Mouse (Mus musculus) heart, postnatal 10 days (tissue): ENCODE measurements around the gene Golt1b. TPM values are rescaled to one million over a fixed set of nuclear protein-coding genes. Genes with fewer than 3 reads are reported as not detected.
"Not testable (repeated sequence)": the region's sequence is repeated elsewhere in the genome, so short reads cannot be mapped to it uniquely, and the experiment has no call there.

Experiments
- DNase-seq, 2 experiments: peaks; one replicate each; pipeline ENCODE4 v3.0.0; 2021
- intact Hi-C: fragments of 180-260 bp; cut with DNase I; formaldehyde crosslinking; loops from one replicate; pipeline ENCODE4 v1.15.1; 2025
- total RNA-seq, 2 experiments: library from RNA; stranded (reverse); gene quantifications; 2 replicates each; pipeline ENCODE4 v1.2.3; 2021

Golt1b gene
- 10 to 100 TPM; 22.2 to 25.1 TPM for total RNA-seq

- intact Hi-C loops = loop anchor here (5.0 to 10.0 kb wide), 3 partner anchors 40 to 368 kb away; partner anchors contain the start of genes Cmas and Pyroxd1
- peak; percentile 99 for DNase-seq
Measured at GRCm38 (mm10) chr6:142387011-142387754, at the start of gene Golt1b, which contains the start of gene Recql. TSS of gene Golt1b (plus strand) at chr6:142387221. TSS of gene Recql (minus strand) at chr6:142387087.

DNA sequence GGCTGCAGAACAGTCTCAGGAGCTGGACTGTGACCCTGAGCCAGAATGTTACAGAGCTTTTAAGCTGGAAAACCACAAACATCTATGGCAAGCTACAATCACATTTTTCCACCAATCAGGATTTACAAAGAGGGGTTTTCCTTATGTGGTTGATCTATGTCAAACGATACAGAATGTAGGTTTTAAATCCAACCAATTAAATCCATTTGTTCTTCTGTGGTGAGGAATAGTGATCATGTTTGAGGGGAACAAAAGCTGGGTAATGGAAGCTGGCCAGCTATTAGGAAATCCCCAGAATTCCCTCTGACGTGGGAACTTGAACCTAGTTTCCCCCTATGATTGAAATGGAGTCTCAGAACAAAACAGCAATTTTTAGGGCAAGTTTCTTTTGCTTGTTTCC, 48.1 kb upstream of the Golt1b start:
- DNase-seq = no peak
- intact Hi-C loops = no loop called here

- intact Hi-C loops = no loop called here
- no peak for DNase-seq
Measured at GRCm38 (mm10) chr6:142339576-142339975, 47.4 kb upstream of the Golt1b start.

GRCm38 (mm10) chr6:142343561-142343960, 43.5 kb upstream of the Golt1b start:
- intact Hi-C loops = loop anchor here (10.0 kb wide), 1 partner anchor 859 kb away; no protein-coding TSS in a partner anchor
- peak; percentile 14 to 52 for DNase-seq

- peak; percentile 88 to 89 for DNase-seq
- intact Hi-C loops = loop anchor here (5.0 to 10.0 kb wide), 2 partner anchors 42 to 861 kb away; partner anchors contain the start of genes Golt1b and Recql
Measured at GRCm38 (mm10) chr6:142345440-142346038, 41.5 kb upstream of the Golt1b start, which contains the start of gene Pyroxd1. TSS of gene Pyroxd1 (plus strand) at chr6:142345654.

GRCm38 (mm10) chr6:142346181-142347110, 40.6 kb upstream of the Golt1b start:
- DNase-seq = no peak
- intact Hi-C loops = loop anchor here (5.0 to 10.0 kb wide), 2 partner anchors 41 to 862 kb away; partner anchors contain the start of genes Golt1b and Recql

DNA sequence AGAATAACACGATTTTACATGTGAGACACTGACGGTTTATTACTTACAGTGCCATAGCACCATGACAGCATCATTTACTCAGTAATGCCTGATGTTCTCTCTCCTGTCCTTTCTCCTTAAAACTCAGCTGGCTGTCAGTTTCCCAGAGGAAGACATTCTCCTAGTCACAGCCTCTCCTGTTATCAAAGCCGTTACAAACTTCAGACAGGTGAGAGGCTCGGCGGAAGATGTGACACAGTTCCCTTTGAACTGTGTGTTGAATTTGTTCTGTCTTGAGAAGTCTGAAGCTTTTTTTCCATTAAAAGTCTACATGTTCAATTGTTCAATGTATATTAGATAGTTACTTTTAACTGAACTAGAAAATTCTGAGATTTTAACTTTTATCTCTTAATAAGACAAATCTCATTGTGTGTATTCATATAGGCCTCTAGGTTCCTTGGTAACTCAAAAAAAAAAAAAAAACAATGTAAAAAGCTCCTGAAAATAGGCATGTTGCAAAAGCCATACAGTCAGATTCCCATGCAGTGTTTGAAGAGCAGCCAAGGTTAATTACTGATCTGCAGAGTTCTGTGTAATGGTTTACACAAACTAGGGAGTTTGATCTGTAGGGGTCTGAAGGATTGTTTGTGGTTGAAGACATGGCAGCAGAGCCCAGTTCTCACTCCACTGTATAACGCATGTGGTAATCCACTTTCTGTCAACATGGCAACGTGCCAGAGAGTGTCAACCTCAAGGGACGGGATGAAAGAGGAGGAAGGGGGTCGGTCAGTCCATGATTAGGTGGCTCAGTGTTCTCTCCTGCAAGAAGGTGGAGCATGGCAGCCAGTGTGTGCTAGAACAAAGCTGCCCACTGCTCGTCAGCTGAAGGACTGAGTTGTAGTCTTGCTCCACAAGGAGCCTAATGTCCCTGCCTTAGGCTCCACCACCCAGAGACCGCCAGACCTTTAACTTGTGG, 39.3 kb upstream of the Golt1b start:
- intact Hi-C loops = loop anchor here (5.0 to 10.0 kb wide), 2 partner anchors 40 to 863 kb away; partner anchors contain the start of genes Golt1b and Recql
- no peak for DNase-seq

GRCm38 (mm10) chr6:142352099-142352498, 34.9 kb upstream of the Golt1b start:
- DNase-seq, intact Hi-C loops: not testable (repeated sequence)

DNA sequence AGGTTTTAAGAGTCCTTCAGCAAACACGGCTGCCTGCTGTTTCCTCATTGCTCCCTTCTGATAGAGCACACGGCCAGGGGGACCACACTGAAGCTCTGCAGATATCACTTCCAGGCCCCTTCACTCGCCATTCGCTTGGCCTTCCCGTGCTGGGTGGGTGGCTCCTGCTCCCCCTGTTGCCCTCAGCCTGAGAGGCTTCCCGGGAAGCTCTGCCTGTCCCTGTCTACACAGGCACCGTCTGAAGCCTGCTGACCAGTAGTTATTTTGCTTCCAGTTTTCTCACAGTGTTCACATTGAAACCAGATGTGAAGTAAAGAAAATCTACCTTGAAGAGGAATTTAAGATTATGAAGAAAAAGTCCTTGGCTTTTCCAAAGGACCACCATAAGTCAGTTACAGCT, 29.9 kb upstream of the Golt1b start:
- no peak for DNase-seq
- intact Hi-C loops = no loop called here

DNA sequence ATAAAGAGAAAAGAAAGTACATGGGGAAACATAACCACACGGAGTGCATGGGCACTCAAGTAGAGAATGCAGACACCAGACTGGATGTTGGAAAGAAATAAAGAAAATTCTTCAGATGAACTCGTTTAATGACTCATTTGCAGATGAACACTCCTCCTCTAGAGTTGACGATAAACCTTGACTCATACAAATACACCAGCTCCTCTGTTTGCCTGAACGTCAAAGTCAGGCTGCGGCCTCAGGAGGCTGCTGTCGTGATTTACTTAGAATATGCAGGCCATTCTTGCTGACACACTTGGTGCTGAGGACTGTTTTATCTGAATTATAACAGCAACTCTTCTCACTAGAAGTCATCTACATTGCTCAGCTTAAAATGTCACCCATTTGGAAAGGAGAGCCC, 25.0 kb upstream of the Golt1b start:
- intact Hi-C loops = loop anchor here (5.0 kb wide), 1 partner anchor 155 kb away; no protein-coding TSS in a partner anchor
- no peak for DNase-seq

GRCm38 (mm10) chr6:142363019-142363576, 23.9 kb upstream of the Golt1b start:
- DNase-seq = peak in 1 of 2 experiments; percentile 29
- intact Hi-C loops = loop anchor here (5.0 kb wide), 1 partner anchor 154 kb away; no protein-coding TSS in a partner anchor

DNA sequence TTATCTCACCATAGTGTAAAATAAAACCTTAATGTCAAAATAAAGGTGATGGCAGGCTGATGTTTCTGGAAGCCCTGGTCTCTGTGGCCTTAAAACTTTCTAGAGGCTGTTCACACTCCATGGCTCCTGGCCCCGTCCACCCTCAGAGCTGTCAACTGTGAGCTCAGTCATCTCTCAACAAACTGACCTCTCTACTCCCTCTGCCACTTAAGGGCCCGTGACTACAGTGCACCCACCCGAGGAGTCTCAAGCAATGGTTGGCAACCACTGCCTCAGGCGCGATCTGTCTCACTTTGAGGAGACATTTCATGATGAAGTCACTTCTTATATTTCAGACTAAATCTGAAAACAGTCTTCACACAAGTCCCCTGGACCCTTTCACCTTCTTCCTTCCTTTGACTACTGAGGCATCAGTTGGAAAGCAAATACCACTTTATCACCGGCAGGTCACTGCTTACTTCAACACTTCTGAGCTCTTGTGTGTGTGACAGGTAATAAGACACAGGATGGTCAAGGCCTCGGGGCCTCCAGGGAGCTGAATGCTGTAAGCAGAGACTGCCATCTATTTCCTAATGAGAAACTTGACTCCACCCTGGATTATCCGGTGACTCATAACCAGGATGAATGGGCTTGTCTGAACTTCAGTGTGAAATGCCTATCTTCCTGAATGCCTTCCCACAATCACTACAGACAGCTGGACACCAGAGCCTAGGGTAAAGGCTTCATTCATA, 21.1 kb upstream of the Golt1b start:
- intact Hi-C loops = no loop called here
- DNase-seq = no peak

DNA sequence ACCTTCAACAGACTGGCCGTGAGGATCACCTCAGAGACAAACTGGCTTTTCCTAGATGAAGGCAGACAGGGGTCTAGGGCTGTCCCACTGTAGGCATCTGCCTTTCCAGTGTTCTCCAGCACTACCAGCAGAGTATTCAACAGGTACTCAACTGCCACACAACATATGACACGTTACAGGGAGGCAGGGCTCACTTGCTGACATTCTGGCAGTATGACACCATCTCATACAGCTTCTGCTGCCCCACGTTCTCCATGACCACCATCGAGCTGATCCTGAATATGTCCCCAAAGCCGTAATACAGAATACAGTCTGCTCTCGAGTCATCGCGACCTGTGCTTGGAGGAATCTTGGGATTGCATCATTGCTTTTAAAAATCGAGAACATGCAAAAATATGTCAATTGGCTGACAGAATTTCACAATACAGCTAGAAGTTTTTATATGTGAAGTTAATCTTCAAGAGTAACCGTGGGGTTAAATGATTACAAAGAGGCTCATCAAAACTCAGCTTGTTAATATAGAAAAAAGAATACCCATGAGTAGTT, 20.5 kb upstream of the Golt1b start:
- intact Hi-C loops = no loop called here
- DNase-seq = no peak

GRCm38 (mm10) chr6:142367565-142367964, 19.5 kb upstream of the Golt1b start:
- intact Hi-C loops = no loop called here
- DNase-seq = no peak

GRCm38 (mm10) chr6:142369568-142369967, 17.5 kb upstream of the Golt1b start:
- DNase-seq = no peak
- intact Hi-C loops = no loop called here

- intact Hi-C loops = no loop called here
- no peak for DNase-seq
Measured at GRCm38 (mm10) chr6:142377081-142377480, 9.9 kb upstream of the Golt1b start.

- intact Hi-C loops = no loop called here
- DNase-seq = no peak
Measured at GRCm38 (mm10) chr6:142378576-142379330, 8.3 kb upstream of the Golt1b start.
